Mouse (Mus musculus) embryonic facial prominence, embryonic 15.5 days (tissue): ENCODE measurements around the gene Csf2rb. TPM values are rescaled to one million over a fixed set of nuclear protein-coding genes. Genes with fewer than 3 reads are reported as not detected.
"Not testable (repeated sequence)": the region's sequence is repeated elsewhere in the genome, so short reads cannot be mapped to it uniquely, and the experiment has no call there.

Experiments
- ATAC-seq: fragments of 200-750 bp; cut with Nextera tagmentation; 2 replicates; pipeline ENCODE4 v1.8.0; 2017; ENCODE audit warnings: low read depth, moderate TSS enrichment; ENCODE audit not compliant: insufficient number of reproducible peaks, low FRiP score, low TSS enrichment
- H3K27ac ChIP-seq: fragments of 300-500 bp; sonication (generic); replicated peaks from 2 replicates; pipeline ENCODE4 v1.5.1; 2015; ENCODE audit warnings: mild to moderate bottlenecking, inconsistent platforms
- H3K27me3 ChIP-seq: fragments of 300-500 bp; sonication (generic); 2 replicates; pipeline ENCODE4 v1.6.1; 2015; ENCODE audit warnings: inconsistent platforms
- H3K36me3 ChIP-seq: fragments of 300-500 bp; sonication (generic); 2 replicates; pipeline ENCODE4 v1.6.1; 2015; ENCODE audit warnings: mild to moderate bottlenecking, inconsistent platforms
- H3K4me1 ChIP-seq: fragments of 300-500 bp; sonication (generic); 2 replicates; pipeline ENCODE4 v1.6.1; 2015; ENCODE audit warnings: inconsistent platforms
- H3K4me2 ChIP-seq: fragments of 300-500 bp; sonication (generic); replicated peaks from 2 replicates; pipeline ENCODE4 v1.6.1; 2015; ENCODE audit warnings: mild to moderate bottlenecking, inconsistent platforms
- H3K4me3 ChIP-seq: fragments of 300-500 bp; sonication (generic); replicated peaks from 2 replicates; pipeline ENCODE4 v1.5.1; 2015; ENCODE audit warnings: mild to moderate bottlenecking, inconsistent platforms
- H3K9ac ChIP-seq: fragments of 300-500 bp; sonication (generic); 2 replicates; pipeline ENCODE4 v1.6.1; 2015; ENCODE audit warnings: inconsistent platforms
- H3K9me3 ChIP-seq: fragments of 300-500 bp; sonication (generic); replicated peaks from 2 replicates; pipeline ENCODE4 v1.6.1; 2016; ENCODE audit warnings: inconsistent platforms
- WGBS: fragments of 180-500 bp; shearing (Covaris S2); methylation state at CpG from one replicate; pipeline ENCODE4 v1.1.7; 2015; 5-methylcytosine and 5-hydroxymethylcytosine counted together
- polyA plus RNA-seq: library from polyadenylated mRNA; unstranded; fragments of >200 nt; fragmentation: Nextera tagmentation; extraction: Ambion mirVana; gene quantifications from 2 replicates; pipeline ENCODE4 v1.2.1, GENCODE M21; 2015

Gene Csf2rb
- polyA plus RNA-seq, 1 experiment from 2014 or later, result 6.4 TPM

- Histone ChIP-seq H3K9me3 (no peaks in the 10 kb centered on the region), H3K27ac (no peak within 1 kb of the TSS), H3K9ac (no peak within 1 kb of the TSS), H3K4me2 (no peak within 1 kb of the TSS), H3K27me3 (no peaks in the 10 kb centered on the region), H3K4me1 (no peaks in the 10 kb centered on the region), H3K36me3 (no peaks in the 10 kb centered on the region), H3K4me3 (no peak within 1 kb of the TSS)
- 76% methylated on average over 10 of the region's 10 CpGs for WGBS
- ATAC-seq, result no peak
Measured at GRCm38 (mm10) chr15:78305341-78305933, 20.1 kb upstream of the Csf2rb start, which contains the start of gene Csf2rb2. TSS of gene Csf2rb2 (minus strand) at chr15:78305721.

- no peaks in the 10 kb centered on the region for H3K36me3 ChIP-seq
- H3K27me3 ChIP-seq, result no peaks in the 10 kb centered on the region
- no peak overlapping the region for H3K4me3 ChIP-seq
- no peaks in the 10 kb centered on the region for H3K9me3 ChIP-seq
- WGBS, result 6% methylated on average over 5 of the region's 5 CpGs
- no peak overlapping the region for H3K27ac ChIP-seq
- ATAC-seq, result no peak
- H3K4me2 ChIP-seq, result no peak overlapping the region
- H3K4me1 ChIP-seq, result no peaks in the 10 kb centered on the region
- no peak overlapping the region for H3K9ac ChIP-seq
Measured at GRCm38 (mm10) chr15:78309865-78310264, 15.7 kb upstream of the Csf2rb start.

- WGBS, result 78% methylated on average over 4 of the region's 4 CpGs
- no peaks in the 10 kb centered on the region for H3K4me1 ChIP-seq
- no peak overlapping the region for H3K4me3 ChIP-seq
- H3K9me3 ChIP-seq, result no peaks in the 10 kb centered on the region
- H3K27me3 ChIP-seq, result no peaks in the 10 kb centered on the region
- no peaks in the 10 kb centered on the region for H3K36me3 ChIP-seq
- H3K27ac ChIP-seq, result no peak overlapping the region
- no peak for ATAC-seq
- H3K9ac ChIP-seq, result no peak overlapping the region
- no peak overlapping the region for H3K4me2 ChIP-seq
Measured at GRCm38 (mm10) chr15:78310971-78311370, 14.6 kb upstream of the Csf2rb start.

- not testable (repeated sequence) for ATAC-seq, H3K4me3 ChIP-seq, H3K27me3 ChIP-seq, H3K36me3 ChIP-seq, H3K9me3 ChIP-seq, H3K9ac ChIP-seq, H3K4me2 ChIP-seq, H3K27ac ChIP-seq, H3K4me1 ChIP-seq
- WGBS, result 58% methylated on average over 4 of the region's 4 CpGs
Measured at GRCm38 (mm10) chr15:78312421-78313233, 12.9 kb upstream of the Csf2rb start.

- not testable (repeated sequence) for H3K4me1 ChIP-seq, H3K9ac ChIP-seq, H3K36me3 ChIP-seq, H3K4me3 ChIP-seq, ATAC-seq, H3K9me3 ChIP-seq, H3K4me2 ChIP-seq, H3K27me3 ChIP-seq, H3K27ac ChIP-seq
- 86% methylated on average over 5 of the region's 5 CpGs for WGBS
Measured at GRCm38 (mm10) chr15:78313659-78314058, 11.9 kb upstream of the Csf2rb start.

- H3K4me3 ChIP-seq, H3K36me3 ChIP-seq, H3K27ac ChIP-seq, H3K4me1 ChIP-seq, H3K9me3 ChIP-seq, H3K4me2 ChIP-seq, H3K27me3 ChIP-seq, H3K9ac ChIP-seq: not testable (repeated sequence)
- 60% methylated on average over 2 of the region's 2 CpGs for WGBS
- 0 out of 2 replicates have a peak, but pooled peaks have one; percentile 47 for ATAC-seq
Measured at GRCm38 (mm10) chr15:78318338-78319171, 7.0 kb upstream of the Csf2rb start.

GRCm38 (mm10) chr15:78320825-78321496 is 4.6 kb upstream of the Csf2rb start:
- Histone ChIP-seq H3K36me3 (no peaks in the 10 kb centered on the region), H3K4me1 (no peaks in the 10 kb centered on the region), H3K4me2 (no peak overlapping the region), H3K9ac (no peak overlapping the region), H3K27ac (no peak overlapping the region), H3K27me3 (no peaks in the 10 kb centered on the region), H3K4me3 (no peak overlapping the region), H3K9me3 (no peaks in the 10 kb centered on the region)
- ATAC-seq, result 0 out of 2 replicates have a peak, but pooled peaks have one; percentile 34
- 10% methylated on average over 5 of the region's 5 CpGs for WGBS

GRCm38 (mm10) chr15:78323366-78323765 is 2.2 kb upstream of the Csf2rb start:
- Histone ChIP-seq H3K9me3 (no peaks in the 10 kb centered on the region), H3K9ac (no peak overlapping the region), H3K27me3 (no peaks in the 10 kb centered on the region), H3K27ac (no peak overlapping the region), H3K4me1 (no peaks in the 10 kb centered on the region), H3K4me2 (no peak overlapping the region), H3K36me3 (no peaks in the 10 kb centered on the region), H3K4me3 (no peak overlapping the region)
- no peak for ATAC-seq
- 51% methylated on average over 1 of the region's 1 CpGs for WGBS

GRCm38 (mm10) chr15:78324294-78324693 is 1.3 kb upstream of the Csf2rb start:
- H3K4me3 ChIP-seq, result no peak overlapping the region
- 90% methylated on average over 2 of the region's 2 CpGs for WGBS
- no peak overlapping the region for H3K27ac ChIP-seq
- no peak for ATAC-seq
- no peak overlapping the region for H3K9ac ChIP-seq
- no peaks in the 10 kb centered on the region for H3K27me3 ChIP-seq
- H3K4me1 ChIP-seq, result no peaks in the 10 kb centered on the region
- H3K4me2 ChIP-seq, result no peak overlapping the region
- no peaks in the 10 kb centered on the region for H3K9me3 ChIP-seq
- no peaks in the 10 kb centered on the region for H3K36me3 ChIP-seq

- no peak overlapping the region for H3K9ac ChIP-seq
- WGBS, result 86% methylated on average over 10 of the region's 10 CpGs
- H3K36me3 ChIP-seq, result no peaks in the 10 kb centered on the region
- no peak overlapping the region for H3K4me2 ChIP-seq
- H3K9me3 ChIP-seq, result no peaks in the 10 kb centered on the region
- H3K27me3 ChIP-seq, result no peaks in the 10 kb centered on the region
- H3K27ac ChIP-seq, result no peak overlapping the region
- H3K4me1 ChIP-seq, result no peaks in the 10 kb centered on the region
- no peak for ATAC-seq
- H3K4me3 ChIP-seq, result no peak overlapping the region
Measured at GRCm38 (mm10) chr15:78326747-78327146, 1.2 kb downstream of the Csf2rb start.
